Mouse (Mus musculus) urinary bladder, postnatal 10 days (tissue): ENCODE results near the gene Olfr109.

ENCODE experiments used
- DNase-seq: peaks from one replicate; pipeline ENCODE4 v3.0.0; 2022; ENCODE audit warnings: low spot score

The Olfr109 gene

GRCm38 (mm10) chr17:37458616-37459015 is at the start of gene Olfr109:
Gene Olfr109 (plus strand): TSS chr17:37458916.
- no peak for DNase-seq

GRCm38 (mm10) chr17:37413380-37413779 is 45.3 kb upstream of the Olfr109 start:
- no peak for DNase-seq

GRCm38 (mm10) chr17:37445180-37445579 is 13.5 kb upstream of the Olfr109 start, which contains the start of gene Olfr108:
Gene Olfr108 (plus strand): TSS chr17:37445480.
- DNase-seq: no peak

GRCm38 (mm10) chr17:37483452-37483851 is 24.7 kb downstream of the Olfr109 start, which contains the start of gene H2-M2:
Gene H2-M2 (minus strand): TSS chr17:37483552.
- no peak for DNase-seq

GRCm38 (mm10) chr17:37491930-37492518 is 33.3 kb downstream of the Olfr109 start, which contains the start of gene Olfr110:
Gene Olfr110 (plus strand): TSS chr17:37492468.
- DNase-seq: no peak

GRCm38 (mm10) chr17:37507730-37508129 is 49.0 kb downstream of the Olfr109 start, which contains the start of gene Olfr111:
Gene Olfr111 (plus strand): TSS chr17:37508030.
- DNase-seq: no peak
